Mouse (Mus musculus) lung, postnatal 0 days (tissue): ENCODE results near the gene Serpina5.

Experiments
- CTCF ChIP-seq: IDR thresholded peaks from 2 replicates; pipeline ENCODE4 v1.5.1; 2016; ENCODE audit warnings: antibody characterized with exemption, mild to moderate bottlenecking
- EP300 ChIP-seq: IDR thresholded peaks from 2 replicates; pipeline ENCODE4 v1.6.1; 2016; ENCODE audit warnings: antibody characterized with exemption, mild to moderate bottlenecking, control low read depth

DNA sequence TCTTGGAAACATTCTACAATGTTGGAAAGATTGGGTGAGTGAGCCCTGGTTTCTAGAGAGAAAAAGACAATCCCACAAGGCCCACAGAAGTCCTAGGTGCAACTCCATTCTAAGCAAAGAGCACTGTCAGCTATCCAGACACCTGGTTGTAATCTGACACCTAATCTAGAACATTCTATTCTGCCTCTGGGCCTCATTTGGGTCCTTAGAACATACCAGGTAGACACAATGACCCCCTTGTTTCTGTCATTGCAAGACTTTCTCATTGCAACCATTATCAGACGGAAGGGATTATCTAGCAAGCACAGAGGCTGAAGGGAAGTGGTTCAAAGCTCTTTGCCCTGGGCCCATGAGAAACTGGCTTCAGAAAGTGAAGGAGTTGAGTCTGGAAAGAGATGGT lies 9.6 kb upstream of the Serpina5 start:
- TF ChIP-seq CTCF (no peak), EP300 (no peak)
